14 mouse cellular contexts compared by ENCODE assay signal in the genomic region with DNA sequence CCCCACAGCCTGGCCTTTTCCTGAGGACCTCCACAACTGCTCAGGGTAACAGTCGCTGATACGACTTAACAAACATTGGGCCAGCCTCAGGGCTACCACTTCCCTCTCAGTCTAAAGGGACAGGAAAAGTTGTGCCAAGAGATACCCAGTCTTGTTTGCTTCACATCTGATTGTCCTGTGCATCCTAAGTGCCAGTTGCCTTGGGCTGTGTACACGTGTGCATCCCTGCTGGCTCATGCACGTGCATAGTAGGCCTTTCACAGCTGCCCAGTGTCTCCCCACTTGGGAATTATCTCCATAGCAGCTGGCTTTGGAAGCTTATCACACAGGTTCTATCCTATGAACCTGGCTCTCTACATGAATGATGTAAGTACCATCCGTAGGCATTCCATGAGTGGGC.
"Had no signal": no experiment of that assay in that cellular context is flagged by ENCODE, and none has a peak within 500 bp of the region (broad histone marks: within the 10 kb centered on the region; RNA-seq: fewer than 3 reads in every experiment).

No protein-coding gene starts in this region.

- H3K9ac ChIP-seq: limb, embryonic 12.5 days; liver, embryonic 15.5 days; midbrain, embryonic 13.5 days; neural tube, embryonic 12.5 days had no signal

- H3K4me1 ChIP-seq: limb, embryonic 12.5 days; midbrain, embryonic 13.5 days; neural tube, embryonic 12.5 days had no signal

- ATAC-seq: lung, postnatal 0 days; midbrain, embryonic 13.5 days had no signal

- H3K27ac ChIP-seq: limb, embryonic 12.5 days; liver, embryonic 15.5 days; midbrain, embryonic 13.5 days; neural tube, embryonic 12.5 days had no signal

- H3K4me2 ChIP-seq: limb, embryonic 12.5 days; liver, embryonic 15.5 days; midbrain, embryonic 13.5 days; neural tube, embryonic 12.5 days had no signal

- H3K27me3 ChIP-seq: limb, embryonic 12.5 days; liver, embryonic 15.5 days; midbrain, embryonic 13.5 days; neural tube, embryonic 12.5 days had no signal

- DNase-seq: kidney, adult 11 months; kidney, postnatal 14 days; liver; lung, adult 2 months; retina, postnatal 1 day; right cerebral cortex, postnatal 4 days; spleen, adult 18-20 months; thymus, adult 18-20 months; thymus, postnatal 14 days had no signal

- H3K36me3 ChIP-seq: limb, embryonic 12.5 days; midbrain, embryonic 13.5 days had no signal

- H3K9me3 ChIP-seq: limb, embryonic 12.5 days; liver, embryonic 15.5 days; midbrain, embryonic 13.5 days; neural tube, embryonic 12.5 days had no signal

- H3K4me3 ChIP-seq: limb, embryonic 12.5 days; liver, embryonic 15.5 days; midbrain, embryonic 13.5 days; neural tube, embryonic 12.5 days had no signal
